Mouse (Mus musculus) mouse trophoblast stem cell (cell line): ENCODE measurements around the gene Vash2.
"Not testable (repeated sequence)": the region's sequence is repeated elsewhere in the genome, so short reads cannot be mapped to it uniquely, and the experiment has no call there.

Source experiments
- in situ Hi-C, 2 experiments: fragments of 300-500 bp; cut with MseI, MboI; formaldehyde crosslinking; loops; 2 replicates in 1 of 2; 3 replicates in 1 of 2; pipeline ENCODE4 v1.15.1; 2025

Gene Vash2

GRCm38 (mm10) chr1:190979100-190979563 is at the start of gene Vash2:
Gene Vash2 (minus strand): TSS chr1:190979296.
- in situ Hi-C loops: no loop called here

DNA sequence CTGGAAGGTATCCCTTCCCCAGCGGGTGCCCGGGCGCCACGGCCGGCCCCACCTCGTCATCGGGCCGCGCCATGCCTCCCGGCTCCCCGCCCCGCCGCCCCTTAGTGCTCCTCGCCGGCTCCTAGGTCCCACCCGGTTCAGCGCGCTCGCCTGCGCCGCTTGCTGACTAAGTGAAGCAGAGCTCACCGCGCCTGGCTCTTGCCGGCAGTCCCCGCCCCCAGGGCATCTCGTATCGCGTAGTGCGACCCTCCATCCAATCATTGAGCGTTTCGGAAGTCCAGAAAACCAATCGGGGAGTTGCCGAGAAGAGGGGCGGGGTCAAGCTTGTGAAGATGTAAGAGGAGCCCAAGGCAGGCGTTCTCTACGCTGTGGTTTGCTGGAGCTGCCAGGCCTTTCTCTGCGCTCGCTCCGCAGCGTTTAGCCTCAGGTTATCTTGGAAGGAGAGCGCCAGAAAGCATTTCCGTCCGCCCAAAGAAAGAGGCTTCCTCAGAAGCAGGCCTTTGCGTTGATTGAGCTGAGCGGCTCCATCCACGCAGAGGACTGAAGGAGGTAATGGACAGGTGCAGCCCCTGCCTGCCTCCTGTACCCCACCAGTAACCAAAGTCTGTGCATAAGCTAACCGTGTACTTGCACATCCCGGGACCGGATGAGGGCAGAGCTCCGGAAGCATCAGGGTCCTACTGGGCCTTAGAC is 47.1 kb upstream of the Vash2 start, which contains the start of gene Flvcr1:
Gene Flvcr1, minus strand, starts transcription at position 138 of the 693 bp plus-strand sequence.
- in situ Hi-C loops: no loop called here

DNA sequence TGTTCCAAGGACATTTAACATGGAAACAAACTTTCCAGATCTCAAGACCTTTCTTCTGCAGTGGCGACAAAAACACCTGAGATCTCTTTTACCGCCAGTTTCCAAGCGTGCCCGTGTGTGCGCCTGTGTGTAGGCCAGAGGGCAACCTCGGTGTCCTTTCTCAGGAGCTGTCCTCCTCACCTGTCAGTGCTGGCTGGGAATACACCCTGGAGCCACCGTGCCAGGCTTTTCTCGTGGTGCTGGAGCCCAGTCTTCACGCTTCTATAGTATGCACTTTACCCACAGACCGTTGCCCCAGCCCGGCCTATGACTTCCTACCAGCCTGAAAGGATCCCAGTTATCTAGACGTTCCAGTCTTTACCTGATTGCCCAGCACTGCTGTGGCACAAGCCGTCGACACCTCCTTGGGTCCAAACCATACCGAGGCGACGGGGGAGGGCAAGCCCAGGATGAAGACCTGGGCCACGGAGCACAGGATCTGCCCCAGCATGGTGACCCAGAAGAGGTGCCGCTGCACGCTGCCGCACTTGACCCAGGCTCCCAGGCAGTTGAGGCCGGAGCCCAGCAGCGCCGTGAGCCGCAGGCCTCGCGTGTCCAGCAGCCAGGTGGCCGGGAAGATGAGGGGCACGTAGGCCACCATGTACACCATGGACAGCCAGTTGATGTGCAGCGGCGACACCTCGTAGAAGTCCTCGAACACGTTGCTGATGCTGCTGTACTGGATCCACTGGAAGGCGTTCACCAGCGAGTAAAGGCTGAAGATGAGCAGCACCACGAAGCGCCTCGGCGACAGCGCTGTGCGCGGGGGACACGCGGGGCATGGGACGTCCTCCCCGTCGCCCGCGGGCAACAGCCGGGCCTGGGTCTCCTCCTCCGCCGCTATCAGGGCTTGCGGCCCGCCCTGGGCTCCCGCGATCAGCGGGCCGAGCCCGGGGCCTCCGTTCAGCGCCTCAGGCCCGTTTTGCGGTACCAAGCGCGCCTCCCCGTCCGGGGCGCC is 46.2 kb upstream of the Vash2 start:
- in situ Hi-C loops: no loop called here

- in situ Hi-C loops: not testable (repeated sequence)
Observed at GRCm38 (mm10) chr1:191023806-191024205, 44.7 kb upstream of the Vash2 start.

DNA sequence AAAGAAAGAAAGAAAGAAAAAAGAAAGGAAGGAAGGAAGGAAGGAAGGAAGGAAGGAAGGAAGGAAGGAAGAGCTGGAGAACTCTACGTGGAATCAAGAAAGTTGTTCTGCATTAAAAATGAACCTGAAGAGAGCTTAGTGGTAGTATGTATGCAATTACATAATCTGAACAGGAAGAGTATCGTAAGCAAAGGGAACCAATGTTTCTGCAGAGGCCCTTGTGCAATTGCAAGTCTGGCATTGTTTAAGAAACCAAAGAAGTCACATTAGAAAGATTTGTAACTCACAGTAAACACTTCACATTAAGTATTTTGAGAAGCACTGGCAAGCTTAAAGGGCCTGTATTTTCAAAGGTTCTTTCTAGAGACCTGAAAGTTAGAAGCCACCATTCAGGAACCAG is 44.0 kb upstream of the Vash2 start:
- in situ Hi-C loops: no loop called here

- in situ Hi-C loops: no loop called here
Observed at GRCm38 (mm10) chr1:191021016-191021415, 41.9 kb upstream of the Vash2 start.

GRCm38 (mm10) chr1:191020217-191020924 is 41.3 kb upstream of the Vash2 start:
- in situ Hi-C loops: no loop called here

DNA sequence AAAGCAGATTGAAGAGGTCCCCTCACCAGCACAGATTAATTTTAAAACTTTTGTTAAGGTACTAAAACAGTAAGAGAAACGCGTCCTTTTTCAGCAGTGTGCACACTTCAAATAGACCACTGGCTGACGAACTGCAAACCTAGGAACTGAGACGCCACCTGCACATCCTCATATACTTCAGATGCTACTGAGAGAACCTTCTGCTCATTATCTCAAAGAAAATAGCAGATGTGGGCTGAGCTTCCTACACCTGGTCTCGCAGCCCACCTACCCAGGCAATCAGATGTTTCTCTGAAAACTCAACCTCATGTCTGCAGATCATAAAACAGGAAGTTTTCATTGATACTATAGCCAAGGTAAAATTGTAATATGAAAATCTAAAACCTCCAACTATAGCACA is 40.7 kb upstream of the Vash2 start:
- in situ Hi-C loops: no loop called here

DNA sequence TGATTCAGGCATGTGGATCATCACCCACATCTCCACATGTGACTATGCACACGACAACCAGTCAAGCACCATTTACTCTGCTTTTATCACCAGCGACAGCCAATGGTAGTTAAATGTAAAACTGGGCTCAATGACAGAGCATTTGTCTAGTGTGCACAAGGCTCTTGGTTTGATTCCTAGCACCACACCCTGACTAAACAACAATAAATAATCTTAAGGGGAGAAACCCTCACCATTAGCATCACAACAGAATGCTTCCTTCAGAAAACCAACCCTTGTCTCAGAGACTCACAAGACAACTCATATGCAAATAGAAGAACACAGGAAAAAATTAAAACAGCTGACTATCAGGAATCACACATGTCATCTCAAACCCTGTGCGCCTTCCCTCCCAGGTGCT is 35.2 kb upstream of the Vash2 start:
- in situ Hi-C loops: no loop called here

GRCm38 (mm10) chr1:191008707-191009106 is 29.6 kb upstream of the Vash2 start:
- in situ Hi-C loops: loop anchor here in 1 of 2 experiments (5.0 kb wide), 1 partner anchor 49 kb away; no protein-coding TSS in a partner anchor

DNA sequence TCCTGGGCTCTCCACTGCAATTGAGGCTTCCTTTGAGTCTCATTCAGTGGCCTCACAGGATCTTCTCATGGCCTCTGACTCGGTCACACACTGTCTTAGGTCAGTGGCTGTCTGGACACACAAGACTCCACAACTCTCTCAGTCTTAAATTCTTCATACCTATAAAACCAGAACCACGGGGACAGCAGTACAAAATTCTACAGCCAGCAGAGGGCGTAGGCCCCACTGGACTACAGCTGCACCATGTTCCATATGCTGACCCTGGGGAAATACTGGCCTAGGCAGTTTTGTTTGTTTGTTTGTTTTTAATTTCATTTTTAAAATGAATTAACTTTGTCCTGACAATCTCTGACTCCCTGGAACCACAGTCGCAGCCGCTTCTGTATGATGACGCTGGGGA is 23.1 kb upstream of the Vash2 start:
- in situ Hi-C loops: no loop called here

- in situ Hi-C loops: no loop called here
Observed at GRCm38 (mm10) chr1:191000686-191001085, 21.6 kb upstream of the Vash2 start.

GRCm38 (mm10) chr1:190998027-190998426 is 18.9 kb upstream of the Vash2 start:
- in situ Hi-C loops: loop anchor here in 1 of 2 experiments (10.0 kb wide), 1 partner anchor 53 kb away; no protein-coding TSS in a partner anchor

DNA sequence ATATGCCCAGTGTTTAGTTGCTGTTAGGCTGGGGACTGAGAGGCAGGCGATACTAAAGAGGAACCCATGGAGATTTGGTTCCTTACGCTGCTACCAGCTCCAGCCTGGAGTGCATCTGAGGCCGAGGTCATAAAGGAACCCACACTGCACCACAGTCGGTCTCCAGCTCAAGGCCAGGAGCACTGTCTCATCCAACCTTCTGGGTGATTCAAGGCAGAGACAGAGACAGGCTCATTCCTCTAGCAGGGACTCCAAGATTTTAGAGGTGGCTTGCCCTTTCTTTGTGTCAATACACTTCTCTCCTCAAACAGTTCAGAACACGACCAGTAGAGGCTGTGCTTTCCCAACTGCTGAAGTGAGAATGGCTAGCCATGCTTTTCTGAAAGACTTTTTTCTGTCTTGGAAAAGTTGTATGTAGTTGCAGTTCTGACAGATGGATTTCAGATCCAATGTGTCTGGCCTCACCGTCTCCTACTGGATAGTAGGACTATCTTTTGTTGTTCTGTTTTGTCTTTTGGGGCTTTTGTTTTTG is 17.3 kb upstream of the Vash2 start:
- in situ Hi-C loops: loop anchor here in 1 of 2 experiments (10.0 kb wide), 1 partner anchor 52 kb away; no protein-coding TSS in a partner anchor

GRCm38 (mm10) chr1:190995548-190995947 is 16.5 kb upstream of the Vash2 start:
- in situ Hi-C loops: loop anchor here in 1 of 2 experiments (10.0 kb wide), 1 partner anchor 51 kb away; no protein-coding TSS in a partner anchor

GRCm38 (mm10) chr1:190989437-190990082 is 10.5 kb upstream of the Vash2 start:
- in situ Hi-C loops: loop anchor here in 1 of 2 experiments (10.0 kb wide), 1 partner anchor 45 kb away; no protein-coding TSS in a partner anchor

GRCm38 (mm10) chr1:190981412-190981811 is 2.3 kb upstream of the Vash2 start:
- in situ Hi-C loops: no loop called here

GRCm38 (mm10) chr1:190980470-190980869 is 1.4 kb upstream of the Vash2 start:
- in situ Hi-C loops: no loop called here

DNA sequence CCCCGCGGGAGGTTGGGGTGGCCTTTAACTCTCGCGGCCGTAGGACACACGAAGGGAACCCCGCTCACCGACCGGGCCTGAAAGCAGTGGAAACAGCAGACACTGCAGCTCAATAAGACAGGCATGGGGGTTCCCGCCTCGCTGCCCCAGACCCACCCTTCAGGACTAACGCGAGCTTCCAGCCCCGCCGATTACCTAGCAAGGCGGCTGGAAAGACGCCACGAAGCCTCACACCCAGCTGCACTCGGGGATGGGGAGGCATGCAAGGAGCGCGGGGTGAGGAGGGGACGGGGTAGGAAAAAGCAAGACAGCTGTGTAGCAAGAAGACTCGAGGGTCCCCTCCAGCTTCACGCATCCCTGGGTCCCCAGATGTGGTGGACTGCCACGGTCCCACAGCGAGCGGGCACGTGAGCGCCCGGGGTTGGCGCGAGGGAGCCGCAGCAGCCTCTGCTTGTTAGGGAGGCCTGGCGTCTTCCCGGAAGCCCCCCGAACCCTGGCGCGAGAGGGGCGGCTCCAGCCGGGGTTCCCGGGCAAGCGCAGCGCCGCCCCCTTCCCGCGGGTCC is 504 bp downstream of the Vash2 start:
- in situ Hi-C loops: no loop called here

DNA sequence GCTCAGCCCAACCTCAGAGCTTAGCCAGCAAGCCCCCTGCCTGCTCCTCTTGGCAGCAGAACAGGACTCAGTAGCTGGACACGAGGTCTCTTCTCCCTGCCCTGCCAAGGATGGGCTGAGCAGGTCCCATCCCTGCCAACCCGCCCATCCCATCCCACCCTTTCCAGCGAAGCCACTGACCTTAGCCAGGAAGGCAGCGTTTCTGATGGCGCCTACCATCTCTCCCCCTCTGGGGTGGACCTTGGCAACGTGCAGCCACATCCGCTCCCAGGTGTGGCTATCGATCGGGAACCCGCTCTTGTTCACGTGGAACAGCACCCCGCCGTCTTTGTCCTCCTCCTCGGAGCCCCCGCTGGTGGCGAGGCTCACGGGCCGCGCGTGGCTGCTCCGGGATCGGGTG is 1.1 kb downstream of the Vash2 start:
- in situ Hi-C loops: no loop called here
